Mouse (Mus musculus): Measurements from ENCODE around the gene Rassf3. TPM values are rescaled to one million over a fixed set of nuclear protein-coding genes. Genes with fewer than 3 reads are reported as not detected.

Rassf3 gene
- polyA plus RNA-seq, 1 experiment = 20.4 TPM

- H3K27me3 ChIP-seq (ENCODE audit: control insufficient read depth, insufficient read depth, low read length) = no peaks in the 10 kb centered on the region
- H3K27ac ChIP-seq (ENCODE audit: insufficient read depth, low read length) = peak overlapping the region; percentile 83
- no peaks in the 10 kb centered on the region for H3K36me3 ChIP-seq (ENCODE audit: control insufficient read depth, insufficient read depth, low read length)
- no peak for TF ChIP-seq CTCF (IDR thresholded peaks at IDR 0.05; ENCODE audit: extremely low read depth, insufficient read depth, insufficient read length, insufficient replicate concordance)
- TF ChIP-seq POLR2A (IDR thresholded peaks at IDR 0.05; ENCODE audit: low read depth, low read length) = no peak
- peaks cover 18% of the 10 kb centered on the region; the same call in 1 of the 2 replicates for H3K4me1 ChIP-seq (ENCODE audit: control insufficient read depth, insufficient read depth, insufficient read length)
- peak; percentile 44 to 68 for DNase-seq (ENCODE audit: low read depth in 1 of 2, low spot score in 2 of 2)
- 4% methylated on average over 12 of the region's 12 CpGs for WGBS
- peak overlapping the region; percentile 95 for H3K4me3 ChIP-seq (ENCODE audit: extremely low read depth, insufficient read depth, insufficient read length)
Observed at GRCm38 (mm10) chr10:121473723-121474215, 2.4 kb downstream of the Rassf3 start.

- 82% methylated on average over 11 of the region's 11 CpGs for WGBS
- DNase-seq (ENCODE audit: low read depth in 1 of 2, low spot score in 2 of 2) = no peak
- Histone ChIP-seq H3K27ac (ENCODE audit: insufficient read depth, low read length) (peak overlapping the region; percentile 65; the same call in 1 of the 2 replicates), H3K36me3 (ENCODE audit: control insufficient read depth, insufficient read depth, low read length) (no peaks in the 10 kb centered on the region), H3K4me1 (ENCODE audit: control insufficient read depth, insufficient read depth, insufficient read length) (peaks cover 18% of the 10 kb centered on the region; the same call in 1 of the 2 replicates), H3K27me3 (ENCODE audit: control insufficient read depth, insufficient read depth, low read length) (no peaks in the 10 kb centered on the region), H3K4me3 (ENCODE audit: extremely low read depth, insufficient read depth, insufficient read length) (no peak overlapping the region)
- no peak for TF ChIP-seq POLR2A (IDR thresholded peaks at IDR 0.05; ENCODE audit: low read depth, low read length)
- no peak for TF ChIP-seq CTCF (IDR thresholded peaks at IDR 0.05; ENCODE audit: extremely low read depth, insufficient read depth, insufficient read length, insufficient replicate concordance)
Observed at GRCm38 (mm10) chr10:121472593-121473217, 3.4 kb downstream of the Rassf3 start.

- no peak overlapping the region for H3K4me3 ChIP-seq (ENCODE audit: extremely low read depth, insufficient read depth, insufficient read length)
Observed at GRCm38 (mm10) chr10:121471570-121472197, 4.5 kb downstream of the Rassf3 start.

GRCm38 (mm10) chr10:121469625-121470024, 6.5 kb downstream of the Rassf3 start:
- no peaks in the 10 kb centered on the region for H3K27me3 ChIP-seq (ENCODE audit: control insufficient read depth, insufficient read depth, low read length)
- H3K4me3 ChIP-seq (ENCODE audit: extremely low read depth, insufficient read depth, insufficient read length) = no peak overlapping the region
- WGBS = 65% methylated on average over 3 of the region's 3 CpGs
- DNase-seq (ENCODE audit: low read depth in 1 of 2, low spot score in 2 of 2) = no peak
- peaks cover 18% of the 10 kb centered on the region; the same call in 1 of the 2 replicates for H3K4me1 ChIP-seq (ENCODE audit: control insufficient read depth, insufficient read depth, insufficient read length)
- no peaks in the 10 kb centered on the region for H3K36me3 ChIP-seq (ENCODE audit: control insufficient read depth, insufficient read depth, low read length)
- TF ChIP-seq CTCF (IDR thresholded peaks at IDR 0.05; ENCODE audit: extremely low read depth, insufficient read depth, insufficient read length, insufficient replicate concordance) (no peak), POLR2A (IDR thresholded peaks at IDR 0.05; ENCODE audit: low read depth, low read length) (no peak)
- H3K27ac ChIP-seq (ENCODE audit: insufficient read depth, low read length) = no peak overlapping the region

More at GRCm38 (mm10) chr10:121471570-121472197, 4.5 kb downstream of the Rassf3 start:
- no peaks in the 10 kb centered on the region for H3K27me3 ChIP-seq (ENCODE audit: control insufficient read depth, insufficient read depth, low read length)
- H3K4me1 ChIP-seq (ENCODE audit: control insufficient read depth, insufficient read depth, insufficient read length) = peaks cover 18% of the 10 kb centered on the region; the same call in 1 of the 2 replicates
- TF ChIP-seq POLR2A (IDR thresholded peaks at IDR 0.05; ENCODE audit: low read depth, low read length) = no peak
- no peak for TF ChIP-seq CTCF (IDR thresholded peaks at IDR 0.05; ENCODE audit: extremely low read depth, insufficient read depth, insufficient read length, insufficient replicate concordance)
- H3K27ac ChIP-seq (ENCODE audit: insufficient read depth, low read length) = peak overlapping the region; percentile 60
- no peaks in the 10 kb centered on the region for H3K36me3 ChIP-seq (ENCODE audit: control insufficient read depth, insufficient read depth, low read length)
- WGBS = 20% methylated on average over 8 of the region's 8 CpGs
- peak in 1 of 2 experiments; percentile 28 for DNase-seq (ENCODE audit: low read depth in 1 of 2, low spot score in 2 of 2)

GRCm38 (mm10) chr10:121468985-121469384, 7.2 kb downstream of the Rassf3 start:
- no peak for DNase-seq (ENCODE audit: low read depth in 1 of 2, low spot score in 2 of 2)
- Histone ChIP-seq H3K36me3 (ENCODE audit: control insufficient read depth, insufficient read depth, low read length) (no peaks in the 10 kb centered on the region), H3K27me3 (ENCODE audit: control insufficient read depth, insufficient read depth, low read length) (no peaks in the 10 kb centered on the region), H3K4me3 (ENCODE audit: extremely low read depth, insufficient read depth, insufficient read length) (no peak overlapping the region), H3K27ac (ENCODE audit: insufficient read depth, low read length) (no peak overlapping the region), H3K4me1 (ENCODE audit: control insufficient read depth, insufficient read depth, insufficient read length) (peaks cover 21% of the 10 kb centered on the region)
- no peak for TF ChIP-seq CTCF (IDR thresholded peaks at IDR 0.05; ENCODE audit: extremely low read depth, insufficient read depth, insufficient read length, insufficient replicate concordance)
- TF ChIP-seq POLR2A (IDR thresholded peaks at IDR 0.05; ENCODE audit: low read depth, low read length) = no peak
- WGBS = 53% methylated on average over 5 of the region's 5 CpGs

GRCm38 (mm10) chr10:121468261-121468660, 7.9 kb downstream of the Rassf3 start:
- Histone ChIP-seq H3K4me3 (ENCODE audit: extremely low read depth, insufficient read depth, insufficient read length) (no peak overlapping the region), H3K36me3 (ENCODE audit: control insufficient read depth, insufficient read depth, low read length) (no peaks in the 10 kb centered on the region), H3K27me3 (ENCODE audit: control insufficient read depth, insufficient read depth, low read length) (no peaks in the 10 kb centered on the region), H3K4me1 (ENCODE audit: control insufficient read depth, insufficient read depth, insufficient read length) (peaks cover 20% of the 10 kb centered on the region), H3K27ac (ENCODE audit: insufficient read depth, low read length) (no peak overlapping the region)
- 90% methylated on average over 5 of the region's 5 CpGs for WGBS
- TF ChIP-seq CTCF (IDR thresholded peaks at IDR 0.05; ENCODE audit: extremely low read depth, insufficient read depth, insufficient read length, insufficient replicate concordance) = no peak
- TF ChIP-seq POLR2A (IDR thresholded peaks at IDR 0.05; ENCODE audit: low read depth, low read length) = no peak
- DNase-seq (ENCODE audit: low read depth in 1 of 2, low spot score in 2 of 2) = no peak
